Mouse (Mus musculus): ENCODE measurements around the gene Pappa. TPM values are rescaled to one million over a fixed set of nuclear protein-coding genes. Genes with fewer than 3 reads are reported as not detected.

Gene Pappa
- total and polyA plus RNA-seq, 3 experiments: not detected

DNA sequence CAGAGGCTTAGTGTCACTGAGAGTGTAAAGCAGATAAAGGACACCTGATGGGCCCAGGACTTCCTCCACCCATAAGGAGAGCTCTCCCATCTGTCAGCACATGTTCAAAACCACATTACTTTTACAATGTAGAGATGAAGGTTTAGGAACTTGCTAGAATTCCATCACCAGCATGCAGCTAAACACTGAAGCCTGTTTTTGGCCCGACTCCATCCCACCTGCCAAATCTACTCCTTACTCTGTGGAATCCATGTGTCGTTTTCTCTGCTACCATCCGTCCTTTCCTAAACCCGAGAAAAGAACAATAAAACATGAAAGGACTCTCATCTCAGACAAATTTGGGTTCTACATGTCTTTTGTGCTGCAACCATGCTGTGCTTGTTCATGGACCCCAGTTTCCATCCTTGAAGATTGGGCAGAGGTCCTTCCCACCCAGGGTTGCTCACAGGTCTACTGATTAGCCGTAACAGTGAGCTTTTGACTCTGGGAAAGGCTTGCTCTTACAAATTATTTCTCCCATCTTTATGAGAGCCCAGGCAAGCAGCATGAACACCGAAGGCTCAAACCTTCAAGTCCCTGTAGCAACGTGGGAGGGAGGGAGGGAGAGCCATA lies 172.5 kb downstream of the Pappa start:
- dilution Hi-C loops (cut with MboI; ENCODE audit: extremely low pct_ligation_motif_present, extremely low pct_unique_long_range_greater_than_20kb, low sequenced_read_pairs): no loop called here
- no peaks in the 10 kb centered on the region for H3K4me1 ChIP-seq (ENCODE audit: control insufficient read depth in 1 of 2, insufficient read depth in 2 of 2)
- no peak for TF ChIP-seq ZMIZ1 (IDR thresholded peaks at IDR 0.05; ENCODE audit: low read depth, low read length)
- TF ChIP-seq USF2 (conservative IDR thresholded peaks at IDR 0.05; ENCODE audit: low read depth, low read length): no peak
- TF ChIP-seq TCF12 (IDR thresholded peaks at IDR 0.05; ENCODE audit: low read depth, low read length): no peak
- no peak for TF ChIP-seq ZKSCAN1 (IDR thresholded peaks at IDR 0.05; ENCODE audit: borderline replicate concordance, low read depth, low read length)
- no peak for TF ChIP-seq PAX5 (IDR thresholded peaks at IDR 0.05; ENCODE audit: low read length)
- TF ChIP-seq E2F4 (IDR thresholded peaks at IDR 0.05; ENCODE audit: insufficient replicate concordance, low read depth, low read length): no peak
- TF ChIP-seq SIN3A (IDR thresholded peaks at IDR 0.05; ENCODE audit: low read length): no peak
- no peak for TF ChIP-seq MAX (IDR thresholded peaks at IDR 0.05; ENCODE audit: low read length)
- TF ChIP-seq ZC3H11A (IDR thresholded peaks at IDR 0.05; ENCODE audit: low read depth, low read length): no peak
- no peak for TF ChIP-seq MXI1 (IDR thresholded peaks at IDR 0.05; ENCODE audit: low read depth, low read length)
- TF ChIP-seq TBP (conservative IDR thresholded peaks at IDR 0.05; ENCODE audit: low read depth, low read length): no peak
- TF ChIP-seq JUND (conservative IDR thresholded peaks at IDR 0.05; ENCODE audit: low read depth, low read length): no peak
- H3K79me2 ChIP-seq (replicated peaks; ENCODE audit: control insufficient read depth, extremely low read depth, insufficient read depth, poor library complexity, severe bottlenecking): no peaks in the 10 kb centered on the region
- no peak overlapping the region for H3K4me2 ChIP-seq (ENCODE audit: insufficient read depth, low read depth, poor library complexity, severe bottlenecking)
- H3K27ac ChIP-seq (ENCODE audit: insufficient read depth, low read depth): no peak overlapping the region
- peaks cover 66% of the 10 kb centered on the region for H3K9me3 ChIP-seq (replicated peaks; ENCODE audit: low read length)
- no peak overlapping the region for H3K4me3 ChIP-seq (replicated peaks in 1 of 3; ENCODE audit: low read depth in 2 of 3, low read length in 2 of 3, poor library complexity in 1 of 3)
- no peaks in the 10 kb centered on the region for H3K27me3 ChIP-seq (replicated peaks)
- no peaks in the 10 kb centered on the region for H3K36me3 ChIP-seq (replicated peaks in 1 of 2; ENCODE audit: control insufficient read depth in 1 of 2, insufficient read depth in 1 of 2, low read length in 1 of 2)
- DNase-seq (ENCODE audit: extremely low read depth): no peak
- in situ Hi-C loops (cut with MboI; ENCODE audit: low pct_ligation_motif_present, low pct_unique_long_range_greater_than_20kb, low sequenced_read_pairs): no loop called here
- H3K9ac ChIP-seq (ENCODE audit: insufficient read depth, low read depth): no peak overlapping the region

DNA sequence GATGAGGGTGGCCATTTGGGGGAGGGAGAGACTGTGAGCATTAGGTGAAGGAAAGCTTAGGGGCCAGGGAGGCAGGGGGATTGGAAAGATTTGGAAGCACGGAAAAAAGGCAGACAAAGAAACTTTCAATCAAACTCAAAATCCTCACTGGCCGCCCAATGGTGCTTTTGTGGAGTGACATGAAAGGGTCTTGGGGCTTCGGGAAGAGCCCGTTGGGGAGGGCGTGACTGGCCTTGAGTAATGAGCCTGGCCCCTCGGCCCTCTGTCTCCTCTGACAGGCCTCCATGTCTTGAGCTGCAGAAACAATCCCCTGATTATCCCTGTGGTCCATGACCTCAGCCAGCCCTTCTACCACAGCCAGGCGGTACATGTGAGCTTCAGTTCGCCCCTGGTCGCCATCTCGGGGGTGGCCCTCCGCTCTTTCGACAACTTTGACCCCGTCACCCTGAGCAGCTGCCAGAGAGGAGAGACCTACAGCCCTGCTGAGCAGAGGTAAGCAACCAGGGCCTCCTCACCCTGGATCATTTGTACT lies 173.1 kb downstream of the Pappa start:
- no peaks in the 10 kb centered on the region for H3K4me1 ChIP-seq (ENCODE audit: control insufficient read depth in 1 of 2, insufficient read depth in 2 of 2)
- H3K36me3 ChIP-seq (replicated peaks in 1 of 2; ENCODE audit: control insufficient read depth in 1 of 2, insufficient read depth in 1 of 2, low read length in 1 of 2): no peaks in the 10 kb centered on the region
- no peaks in the 10 kb centered on the region for H3K79me2 ChIP-seq (replicated peaks; ENCODE audit: control insufficient read depth, extremely low read depth, insufficient read depth, poor library complexity, severe bottlenecking)
- no peak overlapping the region for H3K27ac ChIP-seq (ENCODE audit: insufficient read depth, low read depth)
- DNase-seq (ENCODE audit: extremely low read depth): no peak
- dilution Hi-C loops (cut with MboI; ENCODE audit: extremely low pct_ligation_motif_present, extremely low pct_unique_long_range_greater_than_20kb, low sequenced_read_pairs): no loop called here
- no peaks in the 10 kb centered on the region for H3K27me3 ChIP-seq (replicated peaks)
- H3K4me3 ChIP-seq (replicated peaks in 1 of 3; ENCODE audit: low read depth in 2 of 3, low read length in 2 of 3, poor library complexity in 1 of 3): no peak overlapping the region
- no peak overlapping the region for H3K9ac ChIP-seq (ENCODE audit: insufficient read depth, low read depth)
- no peak overlapping the region for H3K4me2 ChIP-seq (ENCODE audit: insufficient read depth, low read depth, poor library complexity, severe bottlenecking)
- TF ChIP-seq TCF12 (IDR thresholded peaks at IDR 0.05; ENCODE audit: low read depth, low read length) (no peak), UBTF (IDR thresholded peaks at IDR 0.05; ENCODE audit: low read depth, low read length) (no peak), NELFE (IDR thresholded peaks at IDR 0.05; ENCODE audit: low read depth, low read length) (no peak), ETS1 (conservative IDR thresholded peaks at IDR 0.05; ENCODE audit: low read depth, low read length) (no peak), MXI1 (IDR thresholded peaks at IDR 0.05; ENCODE audit: low read depth, low read length) (no peak), MAFK (IDR thresholded peaks at IDR 0.05; ENCODE audit: insufficient replicate concordance, low read length) (no peak), EP300 (IDR thresholded peaks at IDR 0.05; ENCODE audit: low read length) (no peak), POLR2AphosphoS2 (IDR thresholded peaks at IDR 0.05; ENCODE audit: low read depth, low read length) (no peak), SIN3A (IDR thresholded peaks at IDR 0.05; ENCODE audit: low read length) (no peak), USF1 (IDR thresholded peaks at IDR 0.05; ENCODE audit: low read depth, low read length) (no peak), NRF1 (IDR thresholded peaks at IDR 0.05; ENCODE audit: low read depth, low read length) (no peak), BHLHE40 (IDR thresholded peaks at IDR 0.05; ENCODE audit: low read depth, low read length) (no peak), USF2 (conservative IDR thresholded peaks at IDR 0.05; ENCODE audit: low read depth, low read length) (no peak), ZC3H11A (IDR thresholded peaks at IDR 0.05; ENCODE audit: low read depth, low read length) (no peak), MAZ (IDR thresholded peaks at IDR 0.05; ENCODE audit: low read depth, low read length) (no peak), ZNF384 (IDR thresholded peaks at IDR 0.05; ENCODE audit: low read depth, low read length) (no peak), HCFC1 (IDR thresholded peaks at IDR 0.05; ENCODE audit: low read depth, low read length) (no peak), ELF1 (IDR thresholded peaks at IDR 0.05; ENCODE audit: low read depth, low read length) (no peak)
- H3K9me3 ChIP-seq (replicated peaks; ENCODE audit: low read length): peaks cover 69% of the 10 kb centered on the region
- in situ Hi-C loops (cut with MboI; ENCODE audit: low pct_ligation_motif_present, low pct_unique_long_range_greater_than_20kb, low sequenced_read_pairs): no loop called here
